Mouse (Mus musculus) adrenal gland, adult 2 months (tissue): ENCODE measurements around the gene B2m. TPM values are rescaled to one million over a fixed set of nuclear protein-coding genes. Genes with fewer than 3 reads are reported as not detected.
"Not testable (repeated sequence)": the region's sequence is repeated elsewhere in the genome, so short reads cannot be mapped to it uniquely, and the experiment has no call there.

Experiments
- DNase-seq: peaks from one replicate; pipeline ENCODE4 v3.0.0; 2021
- long read RNA-seq: library from polyadenylated mRNA; stranded (forward); transcript quantifications from one replicate; pipeline ENCODE4 v2.0.0, GENCODE M21; 2021
- polyA plus RNA-seq: library from polyadenylated mRNA; depleted of rRNA; stranded (reverse); fragments of >200 nt; gene quantifications from 2 replicates; pipeline ENCODE4 v1.2.3, GENCODE M21; 2012; rRNA removed
- total RNA-seq, 2 experiments: library from RNA; stranded (reverse); gene quantifications; 2 replicates each; pipeline ENCODE4 v1.2.3; 2021

The B2m gene
- total RNA-seq (1,000 to 10,000 TPM; 1,021 to 1,206 TPM), polyA plus RNA-seq (522 and 790 TPM in 2 replicates)
- long read RNA-seq, transcript B2m-201 (4 exons, 860 nt): major isoform, 270 of 281 reads
- long read RNA-seq, partial matches to known transcripts: 9 of 281 reads
- long read RNA-seq, other reads (novel, unspliced or antisense): 2 of 281 reads

DNA sequence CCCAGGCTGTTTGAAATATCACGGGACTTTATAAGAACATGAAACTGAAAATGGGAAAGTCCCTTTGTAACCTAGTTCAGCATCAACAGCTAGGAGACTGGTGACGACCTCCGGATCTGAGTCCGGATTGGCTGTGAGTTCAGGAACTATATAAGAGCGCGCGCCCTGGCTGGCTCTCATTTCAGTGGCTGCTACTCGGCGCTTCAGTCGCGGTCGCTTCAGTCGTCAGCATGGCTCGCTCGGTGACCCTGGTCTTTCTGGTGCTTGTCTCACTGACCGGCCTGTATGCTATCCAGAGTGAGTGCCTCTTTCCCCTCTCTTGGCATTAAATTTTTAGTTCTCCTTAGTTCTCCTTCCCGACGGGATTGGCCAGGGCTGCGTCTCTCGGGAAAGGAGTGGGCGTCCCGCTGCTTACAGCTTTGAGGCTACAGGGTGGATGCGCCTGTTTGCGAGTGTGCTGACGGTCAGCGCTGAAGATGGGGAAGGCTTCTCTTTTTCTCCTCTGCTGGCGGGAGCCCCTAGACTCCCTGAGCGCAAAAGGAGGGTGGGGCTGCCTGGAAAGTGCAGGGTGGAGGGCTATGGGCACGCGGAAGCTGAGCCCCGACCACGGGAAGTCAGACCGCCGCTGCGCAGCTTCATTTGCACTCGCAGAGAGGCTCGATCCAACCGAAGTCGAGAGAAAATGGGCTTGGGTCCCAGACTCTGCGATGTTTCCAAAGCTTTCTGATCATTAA is at the start of gene B2m:
Gene B2m (plus strand): TSS at position 179 of the 734 bp plus-strand sequence.
- DNase-seq: peak; percentile 97

DNA sequence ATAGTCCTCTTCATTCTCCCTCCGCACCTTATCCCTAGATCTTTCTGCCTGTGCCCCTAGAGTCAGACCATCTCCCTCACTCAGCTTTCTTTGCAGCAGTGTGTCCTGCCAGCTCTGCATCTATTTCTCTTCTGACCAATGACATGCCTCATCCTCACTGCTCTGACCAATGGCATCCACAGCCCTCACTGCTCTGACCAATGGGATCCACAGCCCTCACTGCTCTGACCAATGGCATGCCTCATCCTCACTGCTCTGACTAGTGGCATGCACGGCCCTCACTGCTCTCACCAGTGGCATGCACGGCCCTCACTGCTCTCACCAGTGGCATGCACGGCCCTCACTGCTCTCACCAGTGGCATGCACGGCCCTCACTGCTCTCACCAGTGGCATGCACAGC is 49.8 kb upstream of the B2m start:
- not testable (repeated sequence) for DNase-seq

DNA sequence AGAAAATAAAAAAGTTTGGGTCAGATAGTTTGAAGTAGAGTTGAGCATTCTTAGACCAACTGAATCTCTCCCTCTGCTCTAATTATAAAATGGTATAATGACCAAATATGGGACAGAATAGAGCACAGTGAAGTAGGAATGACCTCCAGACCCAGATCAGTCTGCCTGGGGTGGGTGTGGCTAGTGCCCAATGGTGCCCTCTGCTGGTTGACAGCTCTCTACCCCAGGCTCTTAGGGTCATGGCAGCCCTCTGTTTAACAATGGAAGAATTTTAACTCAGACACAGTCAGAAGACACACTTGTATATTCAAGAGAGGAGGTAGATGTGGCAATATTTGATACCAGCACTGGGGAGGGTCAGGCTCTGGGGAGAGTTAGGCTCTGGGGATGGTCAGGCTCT is 45.4 kb upstream of the B2m start:
- DNase-seq: peak; percentile 40

DNA sequence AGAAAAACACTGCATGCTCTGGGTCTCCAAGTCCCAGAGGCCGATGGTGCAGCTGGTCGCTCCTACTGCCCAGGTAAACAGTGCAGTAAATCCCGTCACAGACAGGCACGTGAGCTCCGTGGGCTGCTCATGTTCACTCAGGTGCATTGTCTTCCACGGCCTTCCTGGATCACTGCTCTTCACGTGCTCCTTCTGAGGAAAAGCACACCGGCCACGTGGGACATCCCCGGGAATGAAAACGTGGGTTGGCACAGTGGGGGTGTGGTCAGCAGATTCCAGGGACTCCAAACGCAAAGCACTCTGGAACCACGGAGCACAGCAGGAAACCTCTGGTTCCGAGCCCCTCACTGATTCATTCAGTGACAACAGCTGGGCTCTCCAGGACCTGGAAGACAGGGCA is 39.4 kb upstream of the B2m start:
- DNase-seq: no peak

GRCm38 (mm10) chr2:122109714-122110113 is 37.8 kb upstream of the B2m start:
- no peak for DNase-seq

GRCm38 (mm10) chr2:122116888-122117287 is 30.6 kb upstream of the B2m start:
- no peak for DNase-seq

DNA sequence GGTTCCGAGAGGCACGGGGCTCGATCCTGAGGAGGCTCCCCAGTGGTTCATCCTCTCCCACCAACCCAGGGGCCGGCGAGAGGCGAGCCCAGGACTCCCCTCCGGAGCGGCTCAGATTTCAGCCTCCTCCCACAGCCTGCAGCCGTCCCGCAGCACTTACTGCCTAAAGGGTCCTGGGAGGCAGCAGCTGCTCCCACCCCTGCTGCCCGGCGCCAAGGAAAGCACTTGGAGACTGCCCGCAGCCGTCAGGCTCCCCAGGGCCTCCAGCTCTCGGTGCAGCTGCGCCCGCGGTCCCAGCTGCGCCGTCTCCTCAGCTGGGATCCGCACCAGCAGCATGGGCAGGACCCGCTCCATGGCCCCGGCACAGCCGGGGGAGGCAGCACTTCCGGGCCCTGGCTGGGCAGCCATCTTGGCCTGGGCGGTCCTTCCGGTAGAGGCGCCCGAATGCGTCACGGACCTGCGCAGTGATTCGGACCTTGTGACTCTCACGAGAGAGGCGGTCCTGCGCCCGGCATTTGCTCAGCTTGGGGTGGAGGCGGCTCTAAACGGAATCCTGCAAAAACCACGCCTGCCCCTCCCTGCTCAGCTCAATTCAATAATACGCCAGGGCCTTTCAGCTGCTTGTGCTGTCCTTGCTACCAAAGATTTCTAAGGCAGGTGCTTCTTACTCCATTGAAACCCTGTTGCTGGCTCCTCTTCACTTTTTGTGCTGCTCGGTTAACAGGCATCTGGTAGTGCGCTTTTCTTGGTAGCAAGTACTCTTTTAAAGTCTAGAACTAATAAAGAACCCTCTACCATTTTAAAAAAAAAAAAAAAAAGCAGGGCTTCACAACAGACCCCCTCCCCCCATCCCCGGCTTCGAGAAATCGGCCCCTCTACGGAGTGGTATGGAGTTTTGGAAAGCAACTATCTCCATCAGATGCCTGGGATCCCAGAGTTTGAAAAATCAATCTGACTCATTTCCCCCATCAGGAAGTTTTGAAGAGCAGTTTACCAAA is 29.2 kb upstream of the B2m start, which contains the start of gene Spg11:
Gene Spg11 (minus strand): TSS at position 426 of the 998 bp plus-strand sequence.
- DNase-seq: peak; percentile 99

- no peak for DNase-seq
Observed at GRCm38 (mm10) chr2:122125680-122126572, 21.6 kb upstream of the B2m start.

- DNase-seq: no peak
Observed at GRCm38 (mm10) chr2:122126765-122127347, 20.6 kb upstream of the B2m start.

- DNase-seq: no peak
Observed at GRCm38 (mm10) chr2:122127635-122128034, 19.9 kb upstream of the B2m start.

GRCm38 (mm10) chr2:122132078-122132477 is 15.4 kb upstream of the B2m start:
- no peak for DNase-seq

DNA sequence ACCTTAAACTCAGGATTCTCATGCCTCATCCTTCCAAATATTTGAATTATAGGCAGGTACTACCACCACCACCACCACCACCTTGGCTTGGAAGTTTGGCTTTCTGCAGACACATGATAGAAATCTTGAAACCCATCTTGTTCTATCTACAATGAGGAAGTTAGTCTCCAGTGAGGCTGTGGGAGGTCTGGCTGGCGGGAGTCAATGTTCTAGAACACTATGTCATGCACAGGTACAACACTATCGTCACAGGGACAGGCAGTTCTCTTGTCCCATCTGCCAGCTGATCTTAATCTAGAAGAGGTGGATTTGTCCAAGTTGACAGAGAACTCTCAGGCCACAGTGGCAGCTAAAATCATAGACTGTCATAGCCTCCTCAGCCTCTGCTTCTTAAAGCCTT is 14.9 kb upstream of the B2m start:
- no peak for DNase-seq

DNA sequence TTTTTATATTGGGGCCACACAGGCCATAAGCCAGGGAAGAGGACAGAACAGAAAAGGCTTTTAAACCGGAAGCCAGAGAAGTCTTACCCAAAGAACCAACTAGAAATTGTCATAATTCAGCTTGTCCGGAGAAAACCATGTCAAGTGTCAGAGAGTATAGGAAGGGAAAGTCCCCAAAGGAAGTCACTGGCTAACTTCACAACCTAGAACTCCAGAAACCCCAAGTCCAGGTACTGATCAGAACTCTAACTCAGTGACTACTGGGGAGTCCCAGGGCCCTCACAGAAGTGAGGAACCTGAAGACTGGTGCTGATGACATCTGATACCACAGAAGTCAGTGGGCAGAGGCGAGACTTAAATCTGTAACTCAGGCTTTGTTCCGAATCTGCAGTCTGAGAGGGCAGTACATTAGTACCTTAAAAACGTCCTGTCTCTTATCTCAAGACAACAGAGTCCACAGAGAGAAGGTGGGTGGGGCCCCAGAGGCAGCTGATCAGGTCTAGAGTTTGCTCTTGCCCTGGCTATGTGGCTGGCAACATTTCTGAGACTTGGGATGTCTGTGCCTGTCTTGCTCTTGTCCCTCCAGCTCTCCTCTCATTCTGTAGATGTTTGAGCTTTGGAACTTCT is 9.5 kb upstream of the B2m start:
- no peak for DNase-seq

DNA sequence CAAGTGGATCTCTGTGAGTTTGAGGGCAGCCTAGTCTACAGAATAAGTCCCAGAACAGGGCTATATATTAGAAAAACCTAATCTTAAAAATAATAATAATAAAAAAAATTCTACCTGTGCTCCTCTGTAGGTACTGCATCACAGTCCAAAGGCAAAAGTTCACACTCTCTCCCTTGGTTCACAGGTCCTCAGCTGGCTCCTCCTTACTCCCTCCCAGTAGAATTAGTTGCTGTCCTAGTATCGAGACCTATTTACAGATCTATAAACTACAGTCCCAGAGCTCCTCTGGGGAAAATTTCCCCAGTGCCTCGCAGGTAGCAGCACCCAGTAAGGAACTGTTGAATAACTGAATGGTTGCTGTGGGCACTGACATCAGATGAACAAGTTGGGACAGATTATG is 6.7 kb upstream of the B2m start:
- no peak for DNase-seq

DNA sequence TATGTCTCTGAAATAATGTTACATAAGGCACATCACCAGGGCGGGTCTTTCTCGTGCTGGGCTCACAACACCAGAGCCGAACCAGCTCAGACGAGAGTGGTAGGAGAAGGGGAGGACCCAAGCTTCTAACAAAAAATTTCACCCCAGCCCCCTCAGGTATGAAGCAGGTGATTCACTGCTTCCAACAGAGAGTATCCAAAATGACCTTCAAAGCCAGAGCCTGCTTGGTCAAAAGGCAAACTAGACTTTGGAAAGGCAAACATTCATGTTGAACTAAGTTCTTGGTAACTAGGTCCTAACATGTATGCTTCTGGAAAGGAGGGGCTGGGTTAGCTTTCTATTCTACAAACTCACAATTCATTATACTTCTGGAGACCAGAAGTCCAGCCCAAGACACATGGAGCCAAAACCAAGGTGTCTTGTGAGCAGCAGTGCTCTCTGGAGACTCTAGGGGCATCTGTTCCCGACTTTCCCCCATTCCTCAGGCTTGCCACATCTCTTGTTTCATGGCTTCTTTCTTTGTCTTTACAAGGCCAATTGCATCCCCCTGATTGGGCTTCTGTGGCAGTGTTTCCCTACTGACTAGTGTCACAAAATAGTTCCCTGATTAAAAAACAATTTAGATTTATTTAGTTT is 6.0 kb upstream of the B2m start:
- no peak for DNase-seq

DNA sequence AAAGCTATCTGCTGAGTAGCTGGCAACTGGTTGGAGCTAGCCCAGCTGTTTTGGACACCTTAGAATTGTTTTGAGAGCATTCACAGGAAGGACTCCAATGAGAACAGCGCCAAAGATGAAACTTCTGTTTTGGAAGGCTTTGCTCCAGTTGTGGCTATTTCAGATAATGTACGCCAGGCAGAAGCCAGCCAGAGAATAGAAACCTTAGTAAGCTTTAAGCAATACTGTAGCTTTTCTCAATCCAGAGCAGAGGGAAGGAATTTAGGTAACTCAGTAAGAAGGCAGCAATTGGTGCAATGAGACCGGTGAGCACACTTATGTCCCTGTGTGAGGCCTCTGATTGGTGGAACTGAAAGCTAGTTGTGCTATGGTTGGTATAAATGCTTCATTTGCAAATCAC is 4.4 kb upstream of the B2m start:
- no peak for DNase-seq

- DNase-seq: no peak
Observed at GRCm38 (mm10) chr2:122145756-122146155, 1.7 kb upstream of the B2m start.

GRCm38 (mm10) chr2:122146687-122147086 is 799 bp upstream of the B2m start:
- no peak for DNase-seq

GRCm38 (mm10) chr2:122148242-122148917 is 894 bp downstream of the B2m start:
- peak; percentile 77 for DNase-seq

GRCm38 (mm10) chr2:122149316-122149715 is 1.8 kb downstream of the B2m start:
- peak; percentile 30 for DNase-seq
